Mouse (Mus musculus) ES-Bruce4 (cell line): ENCODE results near the gene Sgpp2.

Experiments used
- CTCF ChIP-seq: IDR thresholded peaks from one replicate; pipeline ENCODE4 v1.8.1; 2011; ENCODE audit warnings: low read depth, low read length
- EP300 ChIP-seq: IDR thresholded peaks from 2 replicates; pipeline ENCODE4 v1.6.1; 2011; ENCODE audit warnings: low read depth, low read length; ENCODE audit not compliant: insufficient read depth
- POLR2A ChIP-seq: IDR thresholded peaks from one replicate; pipeline ENCODE4 v1.8.1; 2011; ENCODE audit warnings: low read length; ENCODE audit not compliant: insufficient read depth

DNA sequence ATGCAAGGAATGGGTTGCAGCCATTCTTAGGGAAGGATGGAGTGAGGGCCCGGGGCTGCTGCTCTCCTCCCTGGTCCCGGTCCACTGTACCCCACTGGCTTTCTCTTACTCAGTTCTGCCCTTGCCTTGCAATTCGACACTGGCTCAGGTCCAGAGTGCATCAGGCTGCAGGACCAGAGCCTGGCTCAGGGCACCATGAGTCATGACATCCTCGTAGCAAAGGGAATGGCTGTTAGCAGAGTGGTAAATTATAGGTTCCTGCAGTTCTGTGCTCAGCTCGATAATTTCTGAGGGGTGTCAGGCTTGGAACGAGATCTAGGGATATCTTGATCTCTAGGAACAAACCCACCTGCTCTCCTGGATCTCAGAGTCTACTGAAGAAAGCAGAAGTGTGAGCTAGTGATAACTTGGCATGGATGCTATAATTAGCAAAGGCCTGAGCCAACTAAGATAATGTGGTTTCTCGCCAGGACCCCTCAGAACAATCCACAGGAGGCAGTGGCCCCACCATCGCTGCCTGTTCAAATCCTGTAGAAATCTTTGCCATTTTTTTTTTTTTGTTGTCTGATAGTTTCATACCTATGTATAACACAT, 86.3 kb downstream of the Sgpp2 start:
- TF ChIP-seq CTCF (no peak), EP300 (no peak), POLR2A (no peak)
